Mouse (Mus musculus): ENCODE measurements around the gene Arhgap20. TPM values are rescaled to one million over a fixed set of nuclear protein-coding genes. Genes with fewer than 3 reads are reported as not detected.

The Arhgap20 gene
- 14.2 TPM for polyA plus RNA-seq (2014; fragmentation: Illumina TruSeq; extraction: RNeasy Lipid Tissue Mini Kit (QIAGEN cat#74804))

GRCm38 (mm10) chr9:51764921-51765416, at the start of gene Arhgap20:
Gene Arhgap20, plus strand, starts transcription at chr9:51765337.

Other genes with a start within 250 kb of the Arhgap20 start
- 264 TPM for gene Fdx1, start 198.2 kb downstream of the Arhgap20 start, polyA plus RNA-seq (2014; fragmentation: Illumina TruSeq; extraction: RNeasy Lipid Tissue Mini Kit (QIAGEN cat#74804))